Mouse (Mus musculus) c-Kit-positive CD71-negative TER-119-negative erythroid progenitor cells, embryonic 14.5 days (primary cell): ENCODE data around the gene Gpd2.

Experiments used
- DNase-seq: peaks from one replicate; pipeline ENCODE4 v3.0.0-alpha.2; 2013; ENCODE audit warnings: low read depth

The Gpd2 gene

GRCm38 (mm10) chr2:57387816-57388215 lies 150.4 kb downstream of the Gpd2 start:
- DNase-seq = no peak

GRCm38 (mm10) chr2:57395071-57395470 lies 157.6 kb downstream of the Gpd2 start:
- no peak for DNase-seq

GRCm38 (mm10) chr2:57396061-57396460 lies 158.6 kb downstream of the Gpd2 start:
- no peak for DNase-seq

- DNase-seq = no peak
Measured at GRCm38 (mm10) chr2:57397727-57398126, 160.3 kb downstream of the Gpd2 start.

- no peak for DNase-seq
Measured at GRCm38 (mm10) chr2:57407414-57408019, 170.1 kb downstream of the Gpd2 start.

GRCm38 (mm10) chr2:57408413-57408812 lies 171.0 kb downstream of the Gpd2 start:
- DNase-seq = no peak

- DNase-seq = no peak
Measured at GRCm38 (mm10) chr2:57411551-57411950, 174.1 kb downstream of the Gpd2 start.

- DNase-seq = no peak
Measured at GRCm38 (mm10) chr2:57414550-57415160, 177.2 kb downstream of the Gpd2 start.

GRCm38 (mm10) chr2:57416711-57417110 lies 179.3 kb downstream of the Gpd2 start:
- no peak for DNase-seq
